Mouse (Mus musculus) midbrain, embryonic 11.5 days (tissue): ENCODE measurements around the gene Acoxl. TPM values are rescaled to one million over a fixed set of nuclear protein-coding genes. Genes with fewer than 3 reads are reported as not detected.

ENCODE experiments used
- ATAC-seq: fragments of 200-750 bp; cut with Nextera tagmentation; 2 replicates; pipeline ENCODE4 v1.8.0; 2017; ENCODE audit warnings: moderate TSS enrichment, moderate library complexity; ENCODE audit not compliant: low FRiP score
- DNase-seq: peaks from one replicate; pipeline ENCODE4 v3.0.0; 2015; ENCODE audit warnings: low spot score; ENCODE audit errors: missing footprints
- H3K27ac ChIP-seq: fragments of 300-500 bp; sonication (generic); 2 replicates; pipeline ENCODE4 v1.5.1; 2014; ENCODE audit warnings: low read depth, low read length
- H3K27me3 ChIP-seq: fragments of 300-500 bp; sonication (generic); 2 replicates; pipeline ENCODE4 v1.6.1; 2014; ENCODE audit warnings: mild to moderate bottlenecking, low read length, moderate library complexity, mixed read lengths; ENCODE audit not compliant: control insufficient read depth, insufficient read depth
- H3K36me3 ChIP-seq: fragments of 300-500 bp; sonication (generic); 2 replicates; pipeline ENCODE4 v1.6.1; 2014; ENCODE audit warnings: mild to moderate bottlenecking, low read length, moderate library complexity, mixed read lengths; ENCODE audit not compliant: control insufficient read depth, insufficient read depth
- H3K4me1 ChIP-seq: fragments of 300-500 bp; sonication (generic); 2 replicates; pipeline ENCODE4 v1.6.1; 2014; ENCODE audit warnings: low read length; ENCODE audit not compliant: control insufficient read depth, insufficient read depth
- H3K4me2 ChIP-seq: fragments of 300-500 bp; sonication (generic); 2 replicates; pipeline ENCODE4 v1.6.1; 2014; ENCODE audit warnings: mild to moderate bottlenecking, moderate library complexity
- H3K4me3 ChIP-seq: fragments of 300-500 bp; sonication (generic); 2 replicates; pipeline ENCODE4 v1.5.1; 2014; ENCODE audit warnings: low read depth, low read length
- H3K9ac ChIP-seq: fragments of 300-500 bp; sonication (generic); 2 replicates; pipeline ENCODE4 v1.6.1; 2014; ENCODE audit warnings: low read length
- H3K9me3 ChIP-seq: fragments of 300-500 bp; sonication (generic); 2 replicates; pipeline ENCODE4 v1.6.1; 2016; ENCODE audit warnings: low read length; ENCODE audit not compliant: control insufficient read depth
- WGBS: fragments of 180-500 bp; shearing (Covaris S2); extraction: QIAGEN DNeasy Blood & Tissue Kit; methylation state at CpG from one replicate; pipeline ENCODE4 v1.1.7; 2014; 5-methylcytosine and 5-hydroxymethylcytosine counted together
- polyA plus RNA-seq: library from polyadenylated mRNA; unstranded; fragments of >200 nt; fragmentation: Nextera tagmentation; extraction: Ambion mirVana; gene quantifications from 2 replicates; pipeline ENCODE4 v1.2.1, GENCODE M21; 2014

Acoxl gene
- polyA plus RNA-seq, 1 experiment from 2014 or later = 0.18 TPM

- H3K4me1 ChIP-seq = no peaks in the 10 kb centered on the region
Observed at GRCm38 (mm10) chr2:128084607-128085006, 245.9 kb downstream of the Acoxl start.

GRCm38 (mm10) chr2:128085481-128085880 is 246.8 kb downstream of the Acoxl start:
- no peak for DNase-seq
- H3K9ac ChIP-seq = no peak overlapping the region
- no peaks in the 10 kb centered on the region for H3K4me1 ChIP-seq
- H3K36me3 ChIP-seq = no peaks in the 10 kb centered on the region
- no peak for ATAC-seq
- H3K27ac ChIP-seq = no peak overlapping the region
- H3K27me3 ChIP-seq = no peaks in the 10 kb centered on the region
- 94% methylated on average over 1 of the region's 1 CpGs for WGBS
- no peak overlapping the region for H3K4me2 ChIP-seq
- no peak overlapping the region for H3K4me3 ChIP-seq
- H3K9me3 ChIP-seq = no peaks in the 10 kb centered on the region

More at GRCm38 (mm10) chr2:128084607-128085006, 245.9 kb downstream of the Acoxl start:
- no peak overlapping the region for H3K27ac ChIP-seq
- H3K4me3 ChIP-seq = no peak overlapping the region
- H3K27me3 ChIP-seq = no peaks in the 10 kb centered on the region
- WGBS = 90% methylated on average over 5 of the region's 5 CpGs
- H3K4me2 ChIP-seq = no peak overlapping the region
- DNase-seq (no peak), ATAC-seq (no peak)
- H3K9me3 ChIP-seq = no peaks in the 10 kb centered on the region
- no peak overlapping the region for H3K9ac ChIP-seq
- no peaks in the 10 kb centered on the region for H3K36me3 ChIP-seq

GRCm38 (mm10) chr2:128086301-128086886 is 247.7 kb downstream of the Acoxl start:
- Histone ChIP-seq H3K9me3 (no peaks in the 10 kb centered on the region), H3K4me2 (no peak overlapping the region), H3K36me3 (no peaks in the 10 kb centered on the region), H3K27ac (no peak overlapping the region), H3K4me3 (no peak overlapping the region), H3K27me3 (no peaks in the 10 kb centered on the region), H3K9ac (no peak overlapping the region), H3K4me1 (peaks cover 3% of the 10 kb centered on the region)
- 85% methylated on average over 14 of the region's 14 CpGs for WGBS
- ATAC-seq = no peak
- DNase-seq = peak; percentile 78

GRCm38 (mm10) chr2:128086996-128087526 is 248.4 kb downstream of the Acoxl start:
- H3K9me3 ChIP-seq = no peaks in the 10 kb centered on the region
- ATAC-seq (no peak), DNase-seq (no peak)
- H3K4me3 ChIP-seq = no peak overlapping the region
- no peak overlapping the region for H3K4me2 ChIP-seq
- 90% methylated on average over 7 of the region's 7 CpGs for WGBS
- H3K36me3 ChIP-seq = no peaks in the 10 kb centered on the region
- no peaks in the 10 kb centered on the region for H3K27me3 ChIP-seq
- H3K27ac ChIP-seq = no peak overlapping the region
- no peak overlapping the region for H3K9ac ChIP-seq
- H3K4me1 ChIP-seq = peaks cover 9% of the 10 kb centered on the region

GRCm38 (mm10) chr2:128087798-128088545 is 249.3 kb downstream of the Acoxl start:
- ATAC-seq = no peak

GRCm38 (mm10) chr2:128090283-128090885 is 251.7 kb downstream of the Acoxl start:
- H3K9me3 ChIP-seq = no peaks in the 10 kb centered on the region
- no peaks in the 10 kb centered on the region for H3K27me3 ChIP-seq
- peaks cover 13% of the 10 kb centered on the region for H3K4me1 ChIP-seq
- DNase-seq (peak; percentile 82), ATAC-seq (no peak)
- no peak overlapping the region for H3K4me2 ChIP-seq
- no peak overlapping the region for H3K27ac ChIP-seq
- no peaks in the 10 kb centered on the region for H3K36me3 ChIP-seq
- WGBS = 90% methylated on average over 6 of the region's 6 CpGs
- no peak overlapping the region for H3K4me3 ChIP-seq
- H3K9ac ChIP-seq = no peak overlapping the region

More at GRCm38 (mm10) chr2:128087798-128088545, 249.3 kb downstream of the Acoxl start:
- H3K4me2 ChIP-seq = no peak overlapping the region
- no peak overlapping the region for H3K27ac ChIP-seq
- H3K4me3 ChIP-seq = no peak overlapping the region
- peak; percentile 53 for DNase-seq
- no peaks in the 10 kb centered on the region for H3K27me3 ChIP-seq
- H3K36me3 ChIP-seq = no peaks in the 10 kb centered on the region
- 92% methylated on average over 8 of the region's 8 CpGs for WGBS
- no peaks in the 10 kb centered on the region for H3K9me3 ChIP-seq
- peaks cover 13% of the 10 kb centered on the region for H3K4me1 ChIP-seq
- no peak overlapping the region for H3K9ac ChIP-seq

GRCm38 (mm10) chr2:128091431-128092369 is 253.0 kb downstream of the Acoxl start:
- no peak overlapping the region; the same call in 1 of the 2 replicates for H3K4me2 ChIP-seq
- no peaks in the 10 kb centered on the region for H3K27me3 ChIP-seq
- no peak overlapping the region for H3K4me3 ChIP-seq
- DNase-seq = peak; percentile 93
- peak; percentile 92 for ATAC-seq
- peak overlapping the region; percentile 26; the same call in 1 of the 2 replicates for H3K27ac ChIP-seq
- no peak overlapping the region for H3K9ac ChIP-seq
- WGBS = 34% methylated on average over 11 of the region's 11 CpGs
- H3K9me3 ChIP-seq = no peaks in the 10 kb centered on the region
- H3K36me3 ChIP-seq = no peaks in the 10 kb centered on the region
- H3K4me1 ChIP-seq = peaks cover 13% of the 10 kb centered on the region

GRCm38 (mm10) chr2:128092451-128092850 is 253.8 kb downstream of the Acoxl start:
- 35% methylated on average over 2 of the region's 2 CpGs for WGBS
- H3K27ac ChIP-seq = peak overlapping the region; percentile 20; the same call in 1 of the 2 replicates

More at GRCm38 (mm10) chr2:128092451-128092850, 253.8 kb downstream of the Acoxl start:
- Histone ChIP-seq H3K36me3 (no peaks in the 10 kb centered on the region), H3K4me3 (no peak overlapping the region), H3K4me1 (peaks cover 13% of the 10 kb centered on the region), H3K9ac (no peak overlapping the region), H3K9me3 (no peaks in the 10 kb centered on the region), H3K4me2 (no peak overlapping the region), H3K27me3 (no peaks in the 10 kb centered on the region)
- ATAC-seq (no peak), DNase-seq (peak; percentile 86)
